Mouse (Mus musculus): ENCODE data around the gene Avil. TPM values are rescaled to one million over a fixed set of nuclear protein-coding genes. Genes with fewer than 3 reads are reported as not detected.

The Avil gene
- polyA plus RNA-seq, 1 experiment from 2014 or later, result 10.7 TPM

- ATAC-seq (ENCODE audit: low FRiP score, low TSS enrichment) (no peak), DNase-seq (ENCODE audit: low spot score) (no peak)
- peaks cover 37% of the 10 kb centered on the region for H3K4me1 ChIP-seq (replicated peaks; ENCODE audit: control insufficient read depth, insufficient read depth)
- peak overlapping the region; percentile 75 for H3K27ac ChIP-seq (replicated peaks)
- TF ChIP-seq EP300 (optimal IDR thresholded peaks at IDR 0.05), result no peak
- no peak for TF ChIP-seq CTCF (IDR thresholded peaks at IDR 0.05; ENCODE audit: low read depth)
- H3K27me3 ChIP-seq (ENCODE audit: control insufficient read depth, insufficient read depth, low read length), result no peaks in the 10 kb centered on the region
- H3K4me2 ChIP-seq (replicated peaks; ENCODE audit: low read depth), result peak overlapping the region; percentile 83
- peak overlapping the region; percentile 38; the same call in 1 of the 2 replicates for H3K9ac ChIP-seq (ENCODE audit: low read length)
- H3K36me3 ChIP-seq (ENCODE audit: control insufficient read depth, insufficient read depth, low read length), result peaks cover 6% of the 10 kb centered on the region; the same call in 1 of the 2 replicates
- WGBS, result 21% methylated on average over 14 of the region's 14 CpGs
- H3K9me3 ChIP-seq (ENCODE audit: control insufficient read depth, low read length), result no peaks in the 10 kb centered on the region
- H3K4me3 ChIP-seq (ENCODE audit: low read depth, low read length), result peak overlapping the region; percentile 97
These were observed 17.2 kb upstream of the Avil start for GRCm38 (mm10) chr10:126983193-126983725.

- H3K9ac ChIP-seq (ENCODE audit: low read length), result peak overlapping the region; percentile 43
- ATAC-seq (ENCODE audit: low FRiP score, low TSS enrichment) (no peak), DNase-seq (ENCODE audit: low spot score) (no peak)
- no peak for TF ChIP-seq CTCF (IDR thresholded peaks at IDR 0.05; ENCODE audit: low read depth)
- no peak for TF ChIP-seq EP300 (optimal IDR thresholded peaks at IDR 0.05)
- H3K4me3 ChIP-seq (ENCODE audit: low read depth, low read length), result no peak overlapping the region; the same call in 1 of the 2 replicates
- WGBS, result 12% methylated on average over 5 of the region's 5 CpGs
- H3K4me2 ChIP-seq (replicated peaks; ENCODE audit: low read depth), result peak overlapping the region; percentile 83
- H3K36me3 ChIP-seq (ENCODE audit: control insufficient read depth, insufficient read depth, low read length), result peaks cover 6% of the 10 kb centered on the region; the same call in 1 of the 2 replicates
- H3K27me3 ChIP-seq (ENCODE audit: control insufficient read depth, insufficient read depth, low read length), result no peaks in the 10 kb centered on the region
- no peaks in the 10 kb centered on the region for H3K9me3 ChIP-seq (ENCODE audit: control insufficient read depth, low read length)
- H3K27ac ChIP-seq (replicated peaks), result peak overlapping the region; percentile 75
- peaks cover 37% of the 10 kb centered on the region for H3K4me1 ChIP-seq (replicated peaks; ENCODE audit: control insufficient read depth, insufficient read depth)
These were observed 16.1 kb upstream of the Avil start for GRCm38 (mm10) chr10:126984189-126985004.

GRCm38 (mm10) chr10:126985127-126985526 is 15.4 kb upstream of the Avil start:
- no peak for DNase-seq (ENCODE audit: low spot score)
- peaks cover 37% of the 10 kb centered on the region for H3K4me1 ChIP-seq (replicated peaks; ENCODE audit: control insufficient read depth, insufficient read depth)
- H3K4me3 ChIP-seq (ENCODE audit: low read depth, low read length), result no peak overlapping the region
- peak overlapping the region; percentile 83 for H3K4me2 ChIP-seq (replicated peaks; ENCODE audit: low read depth)
- peak overlapping the region; percentile 75 for H3K27ac ChIP-seq (replicated peaks)
- H3K36me3 ChIP-seq (ENCODE audit: control insufficient read depth, insufficient read depth, low read length), result peaks cover 6% of the 10 kb centered on the region; the same call in 1 of the 2 replicates
- H3K9me3 ChIP-seq (ENCODE audit: control insufficient read depth, low read length), result no peaks in the 10 kb centered on the region
- WGBS, result 69% methylated on average over 4 of the region's 4 CpGs
- no peaks in the 10 kb centered on the region for H3K27me3 ChIP-seq (ENCODE audit: control insufficient read depth, insufficient read depth, low read length)
- TF ChIP-seq EP300 (optimal IDR thresholded peaks at IDR 0.05) (no peak), CTCF (IDR thresholded peaks at IDR 0.05; ENCODE audit: low read depth) (no peak)
- H3K9ac ChIP-seq (ENCODE audit: low read length), result 0 out of 2 replicates have a peak overlapping the region, but pooled peaks have one; percentile 43
- ATAC-seq (ENCODE audit: low FRiP score, low TSS enrichment), result no peak

- Histone ChIP-seq H3K4me2 (replicated peaks; ENCODE audit: low read depth) (no peak overlapping the region), H3K4me3 (ENCODE audit: low read depth, low read length) (no peak overlapping the region), H3K9me3 (ENCODE audit: control insufficient read depth, low read length) (no peaks in the 10 kb centered on the region), H3K36me3 (ENCODE audit: control insufficient read depth, insufficient read depth, low read length) (peaks cover 6% of the 10 kb centered on the region; the same call in 1 of the 2 replicates), H3K9ac (ENCODE audit: low read length) (no peak overlapping the region), H3K4me1 (replicated peaks; ENCODE audit: control insufficient read depth, insufficient read depth) (peaks cover 37% of the 10 kb centered on the region), H3K27ac (replicated peaks) (peak overlapping the region; percentile 82), H3K27me3 (ENCODE audit: control insufficient read depth, insufficient read depth, low read length) (no peaks in the 10 kb centered on the region)
- TF ChIP-seq CTCF (IDR thresholded peaks at IDR 0.05; ENCODE audit: low read depth), result no peak
- TF ChIP-seq EP300 (optimal IDR thresholded peaks at IDR 0.05), result no peak
- 74% methylated on average over 9 of the region's 9 CpGs for WGBS
- ATAC-seq (ENCODE audit: low FRiP score, low TSS enrichment) (no peak), DNase-seq (ENCODE audit: low spot score) (no peak)
These were observed 14.9 kb upstream of the Avil start for GRCm38 (mm10) chr10:126985579-126985978.

- 25% methylated on average over 4 of the region's 4 CpGs for WGBS
- Histone ChIP-seq H3K4me2 (replicated peaks; ENCODE audit: low read depth) (peak overlapping the region; percentile 38), H3K27ac (replicated peaks) (peak overlapping the region; percentile 82), H3K36me3 (ENCODE audit: control insufficient read depth, insufficient read depth, low read length) (peaks cover 6% of the 10 kb centered on the region; the same call in 1 of the 2 replicates), H3K9me3 (ENCODE audit: control insufficient read depth, low read length) (no peaks in the 10 kb centered on the region), H3K4me3 (ENCODE audit: low read depth, low read length) (no peak overlapping the region), H3K27me3 (ENCODE audit: control insufficient read depth, insufficient read depth, low read length) (no peaks in the 10 kb centered on the region), H3K4me1 (replicated peaks; ENCODE audit: control insufficient read depth, insufficient read depth) (peaks cover 37% of the 10 kb centered on the region), H3K9ac (ENCODE audit: low read length) (peak overlapping the region; percentile 27; the same call in 1 of the 2 replicates)
- DNase-seq (ENCODE audit: low spot score), result peak; percentile 70
- TF ChIP-seq CTCF (IDR thresholded peaks at IDR 0.05; ENCODE audit: low read depth) (peak; percentile 4; the same call in 1 of the 2 replicates), EP300 (optimal IDR thresholded peaks at IDR 0.05) (no peak)
- peak; percentile 45; the same call in 1 of the 2 replicates for ATAC-seq (ENCODE audit: low FRiP score, low TSS enrichment)
These were observed 14.0 kb upstream of the Avil start for GRCm38 (mm10) chr10:126986541-126986961.

All from stomach, postnatal 0 days (tissue).